Comparison of ENCODE assay signal across 28 mouse cellular contexts in the genomic region with DNA sequence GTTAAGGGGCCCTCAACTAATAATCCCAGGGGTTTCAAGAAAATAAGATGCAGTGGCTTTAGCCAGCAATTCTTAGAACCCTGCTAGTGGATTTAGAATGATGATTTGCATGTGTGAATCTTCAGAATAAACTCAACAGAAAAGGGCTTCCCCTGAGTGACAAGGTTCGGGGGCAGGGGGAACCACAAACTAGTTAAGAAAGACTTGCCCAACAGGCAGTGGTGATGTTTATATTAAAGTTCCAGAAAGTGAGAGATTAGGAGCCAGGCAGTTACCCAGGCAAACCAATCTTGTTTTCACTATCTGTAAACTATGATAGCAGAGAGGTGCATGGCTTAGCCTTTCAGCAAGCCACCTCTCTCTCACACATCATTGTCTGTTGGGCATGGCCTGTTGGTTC. TPM values are rescaled to one million over a fixed set of nuclear protein-coding genes. Genes with fewer than 3 reads are reported as not detected.
DNase-seq lines count a peak whose midpoint lies in the region; ATAC-seq lines count a peak whose summit lies in the region.
"Had no signal": no experiment of that assay in that cellular context is flagged by ENCODE, and none has a peak within 500 bp of the region (broad histone marks: within the 10 kb centered on the region; RNA-seq: fewer than 3 reads in every experiment).

No protein-coding gene starts in this region.

- no peak overlapping the region for H3K9ac ChIP-seq in heart, embryonic 11.5 days (ENCODE audit: low read depth, low read length)
- no peak overlapping the region for H3K9ac ChIP-seq in limb, embryonic 15.5 days
- H3K9ac ChIP-seq: forebrain, embryonic 13.5 days; hindbrain, embryonic 14.5 days; limb, embryonic 13.5 days; liver, embryonic 12.5 days; liver, postnatal 0 days had no signal

- H3K4me1 ChIP-seq in heart, embryonic 11.5 days (ENCODE audit: control insufficient read depth, insufficient read depth, low read length) = peaks cover 41% of the 10 kb centered on the region
- H3K4me1 ChIP-seq in limb, embryonic 15.5 days = 0 out of 2 replicates have a peak, but pooled peaks cover 3% of the 10 kb centered on the region
- H3K4me1 ChIP-seq in limb, embryonic 10.5 days = no peaks in the 10 kb centered on the region

- WGBS in heart, embryonic 11.5 days (ENCODE audit: insufficient replicate concordance) = 46% methylated on average over 1 of the region's 1 CpGs
- WGBS in limb, embryonic 15.5 days = 72% methylated on average over 1 of the region's 1 CpGs
- 86% methylated on average over 1 of the region's 1 CpGs for WGBS in limb, embryonic 10.5 days

- H3K4me2 ChIP-seq in heart, embryonic 11.5 days = no peak overlapping the region
- no peak overlapping the region for H3K4me2 ChIP-seq in limb, embryonic 15.5 days
- H3K4me2 ChIP-seq: forebrain, embryonic 13.5 days; hindbrain, embryonic 14.5 days; limb, embryonic 13.5 days; liver, embryonic 12.5 days had no signal

- H3K27ac ChIP-seq in heart, embryonic 11.5 days (ENCODE audit: low read depth, low read length) = peak overlapping the region; percentile 66
- H3K27ac ChIP-seq in limb, embryonic 15.5 days = peak overlapping the region; percentile 34; the same call in 1 of the 2 replicates
- no peak overlapping the region for H3K27ac ChIP-seq in limb, embryonic 10.5 days
- H3K27ac ChIP-seq: forebrain, embryonic 13.5 days; hindbrain, embryonic 14.5 days; limb, embryonic 13.5 days; liver, embryonic 12.5 days had no signal

- intact Hi-C loops in heart, postnatal 14 days (cut with DNase I) = no loop called here

- H3K9me3 ChIP-seq in heart, embryonic 11.5 days (replicated peaks; ENCODE audit: control insufficient read depth, low read length) = no peaks in the 10 kb centered on the region
- H3K9me3 ChIP-seq in limb, embryonic 15.5 days = no peaks in the 10 kb centered on the region
- no peaks in the 10 kb centered on the region for H3K9me3 ChIP-seq in limb, embryonic 10.5 days (replicated peaks)
- H3K9me3 ChIP-seq: forebrain, embryonic 13.5 days; limb, embryonic 13.5 days; liver, embryonic 12.5 days had no signal

- H3K36me3 ChIP-seq in heart, embryonic 11.5 days (ENCODE audit: control insufficient read depth, insufficient read depth, low read length) = peaks cover under 1% of the 10 kb centered on the region; the same call in 1 of the 2 replicates
- 0 out of 2 replicates have a peak, but pooled peaks cover 5% of the 10 kb centered on the region for H3K36me3 ChIP-seq in limb, embryonic 15.5 days
- H3K36me3 ChIP-seq in limb, embryonic 10.5 days = peaks cover 6% of the 10 kb centered on the region

- no peaks in the 10 kb centered on the region for H3K27me3 ChIP-seq in heart, embryonic 11.5 days (ENCODE audit: control insufficient read depth, insufficient read depth, low read length)
- no peaks in the 10 kb centered on the region for H3K27me3 ChIP-seq in limb, embryonic 15.5 days
- H3K27me3 ChIP-seq in limb, embryonic 10.5 days (ENCODE audit: low read depth, poor library complexity, severe bottlenecking) = no peaks in the 10 kb centered on the region
- H3K27me3 ChIP-seq: forebrain, embryonic 13.5 days; limb, embryonic 13.5 days; liver, embryonic 12.5 days had no signal

- no peak for DNase-seq in heart, postnatal 14 days
- no peak for DNase-seq in limb, embryonic 10.5 days (ENCODE audit: low spot score)
- no peak for DNase-seq in left cerebral cortex, adult 8-10 months (ENCODE audit: low spot score in 2 of 2)
- no peak for DNase-seq in lung, postnatal 14 days
- DNase-seq: adrenal gland, adult 2 months; B cell, adult 2 months; cerebellum, adult 2 months; cerebellum, postnatal 36 days; gastrocnemius, postnatal 14 days; kidney, adult 9 months; kidney, postnatal 10 days; layer of hippocampus, adult 9-11 months; liver, postnatal 0 days; lung, postnatal 4 days; midbrain, embryonic 14.5 days; thymus, postnatal 4 days had no signal

- no peak overlapping the region for H3K4me3 ChIP-seq in heart, embryonic 11.5 days (ENCODE audit: low read depth, low read length)
- no peak overlapping the region for H3K4me3 ChIP-seq in limb, embryonic 15.5 days
- H3K4me3 ChIP-seq in limb, embryonic 10.5 days = no peak overlapping the region
- H3K4me3 ChIP-seq: forebrain, embryonic 13.5 days; limb, embryonic 13.5 days; liver, embryonic 12.5 days had no signal

- no peak for ATAC-seq in heart, embryonic 11.5 days (replicated peaks; ENCODE audit: insufficient number of reproducible peaks, low FRiP score, low TSS enrichment)
- no peak for ATAC-seq in limb, embryonic 15.5 days (ENCODE audit: insufficient number of reproducible peaks, low FRiP score, low TSS enrichment, low read depth)
- ATAC-seq in megakaryocyte, adult 5-6 weeks (ENCODE audit: poor library complexity, severe bottlenecking) = 0 out of 2 replicates have a peak, but pooled peaks have one; percentile 33
- ATAC-seq: activated CD4-positive, CD25-positive, alpha-beta regulatory T cell, adult 4 months; forebrain, embryonic 13.5 days; intestine, postnatal 0 days; liver, embryonic 12.5 days; liver, postnatal 0 days had no signal

RNA-seq across cellular contexts. Expression of a gene that starts 15.1 kb away (rescaled TPM):
- polyA plus RNA-seq in heart, embryonic 11.5 days (2014; fragmentation: Nextera tagmentation; extraction: Ambion mirVana) = 1,436 and 1,472 TPM in 2 replicates
- 1,000 to 10,000 TPM; 1,478 to 1,683 TPM for total RNA-seq in heart, postnatal 14 days (2021)
- 65.6 and 200 TPM in 2 replicates for polyA plus RNA-seq in limb, embryonic 15.5 days (2015; fragmentation: Nextera tagmentation; extraction: Ambion mirVana)
- 0.87 and 1.5 TPM in 2 replicates for polyA plus RNA-seq in limb, embryonic 10.5 days (2016; fragmentation: Nextera tagmentation; extraction: Ambion mirVana)
- total RNA-seq in megakaryocyte, adult 5-6 weeks (2015) = 10.7 and 12.1 TPM in 2 replicates
- total RNA-seq in megakaryocyte, adult 5-6 weeks (2017) = 9.2 and 12.2 TPM in 2 replicates
- total RNA-seq in left cerebral cortex, adult 8-10 months (2022) = under 1 TPM in 2 of 4 experiments, not detected in 2; 0.44 to 0.80 TPM
- total RNA-seq: adrenal gland, adult 2 months; left cerebral cortex, postnatal 14 days had no signal
- polyA plus RNA-seq: activated CD4-positive, CD25-positive, alpha-beta regulatory T cell, adult 4 months; adrenal gland, adult 2 months; cerebellum, adult 2 months; forebrain, embryonic 13.5 days; hindbrain, embryonic 14.5 days; large intestine, adult 2 months; testis, adult 2 months had no signal

RNA-seq across cellular contexts. Expression of a gene that starts 43.9 kb away (rescaled TPM):
- polyA plus RNA-seq in heart, embryonic 11.5 days (2014; fragmentation: Nextera tagmentation; extraction: Ambion mirVana) = 36.1 and 41.8 TPM in 2 replicates
- total RNA-seq in heart, postnatal 14 days (2021) = 10 to 100 TPM; 11.1 to 12.6 TPM
- polyA plus RNA-seq in limb, embryonic 15.5 days (2015; fragmentation: Nextera tagmentation; extraction: Ambion mirVana) = 26.1 and 29.1 TPM in 2 replicates
- 27.0 and 31.1 TPM in 2 replicates for polyA plus RNA-seq in limb, embryonic 10.5 days (2016; fragmentation: Nextera tagmentation; extraction: Ambion mirVana)
- 54.3 and 54.4 TPM in 2 replicates for total RNA-seq in megakaryocyte, adult 5-6 weeks (2015)
- total RNA-seq in megakaryocyte, adult 5-6 weeks (2017) = 43.1 and 52.2 TPM in 2 replicates
- total RNA-seq in left cerebral cortex, adult 8-10 months (2022) = 10 to 100 TPM; 23.4 to 28.3 (median 25.5) TPM

RNA-seq across cellular contexts. Expression of a gene that starts 48.7 kb away (rescaled TPM):
- 20.7 and 22.7 TPM in 2 replicates for polyA plus RNA-seq in heart, embryonic 11.5 days (2014; fragmentation: Nextera tagmentation; extraction: Ambion mirVana)
- 1 to 10 TPM; 1.8 to 3.3 TPM for total RNA-seq in heart, postnatal 14 days (2021)
- 16.4 and 18.6 TPM in 2 replicates for polyA plus RNA-seq in limb, embryonic 15.5 days (2015; fragmentation: Nextera tagmentation; extraction: Ambion mirVana)
- polyA plus RNA-seq in limb, embryonic 10.5 days (2016; fragmentation: Nextera tagmentation; extraction: Ambion mirVana) = 15.2 TPM in 2 replicates
- total RNA-seq in megakaryocyte, adult 5-6 weeks (2015) = 129 and 131 TPM in 2 replicates
- total RNA-seq in megakaryocyte, adult 5-6 weeks (2017) = 40.6 and 49.7 TPM in 2 replicates
- under 1 TPM; 0.11 to 0.41 (median 0.20) TPM for total RNA-seq in left cerebral cortex, adult 8-10 months (2022)

Comparison
In these comparisons a context has a peak if more than half of its experiments do, and no peak if none do; other contexts are left out.
1. RNA of a gene that starts 15.1 kb away (total RNA-seq): 1,478 to 1,683 TPM in heart, postnatal 14 days; 9.2 to 12.2 TPM in megakaryocyte, adult 5-6 weeks and 0.44 to 0.80 TPM in left cerebral cortex, adult 8-10 months; every median in the first group is over 100 times any median in the second.
2. RNA of a gene that starts 48.7 kb away (total RNA-seq): 40.6 to 131 TPM in megakaryocyte, adult 5-6 weeks; 1.8 to 3.3 TPM in heart, postnatal 14 days and 0.11 to 0.41 TPM in left cerebral cortex, adult 8-10 months; every median in the first group is over 4 times any median in the second.